Mouse (Mus musculus): ENCODE results near the gene Acss1.

The Acss1 gene

DNA sequence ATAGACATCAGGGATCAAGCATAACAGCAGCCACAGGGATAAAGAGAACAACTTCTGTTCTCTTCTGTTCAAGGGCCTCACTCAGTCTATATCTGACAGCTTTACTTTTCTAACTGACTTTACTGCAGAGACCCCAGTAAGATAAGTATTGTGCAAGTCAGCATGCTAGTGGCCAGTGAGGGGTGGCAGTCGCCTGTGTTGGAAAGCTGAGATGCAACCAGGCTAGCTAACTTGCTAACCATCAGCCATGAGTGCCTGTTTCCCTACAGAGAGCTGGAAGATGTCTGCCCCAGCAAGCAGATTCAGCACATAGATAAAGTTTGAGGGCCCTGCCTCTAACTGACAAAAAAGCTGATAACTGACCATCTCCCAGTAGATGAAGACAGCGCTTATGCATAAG is 97.5 kb downstream of the Acss1 start:
- no peak for DNase-seq (ENCODE audit: low spot score in 2 of 2)

DNA sequence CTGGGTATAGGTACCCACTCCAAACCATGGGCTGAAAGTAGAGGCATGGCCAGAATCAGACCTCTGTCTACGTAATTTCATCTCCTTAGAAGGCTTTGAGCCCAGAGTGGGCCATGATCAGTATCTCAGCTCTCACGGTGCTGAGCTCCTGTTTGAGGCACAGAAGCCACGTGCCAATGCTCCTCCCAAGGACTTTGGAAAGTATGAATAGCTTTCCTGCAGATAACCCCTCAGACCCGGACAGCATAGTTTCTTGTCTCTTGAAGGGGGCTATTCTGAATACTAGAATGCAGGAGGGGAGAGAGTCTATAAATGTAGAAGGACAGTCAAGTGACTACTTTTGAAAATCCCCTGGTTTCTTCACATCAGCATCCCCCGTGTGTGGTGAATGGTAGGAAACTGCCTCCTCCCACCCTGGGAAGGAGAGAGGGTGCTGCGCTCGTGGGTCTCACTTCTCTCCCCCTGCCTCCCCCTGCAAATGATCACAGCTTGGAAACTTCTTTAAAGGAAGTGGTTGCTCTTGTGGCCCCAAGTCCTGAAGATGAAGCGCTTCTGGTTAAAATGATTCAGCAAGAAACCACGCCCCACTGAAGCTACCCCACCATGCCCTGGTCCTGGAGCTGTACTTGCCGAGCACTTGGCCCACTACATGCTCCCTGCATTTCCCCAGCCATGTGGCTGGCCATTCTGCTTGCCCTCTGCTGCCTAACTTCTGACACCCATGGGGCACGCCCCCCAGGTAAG is 98.3 kb downstream of the Acss1 start, which contains the start of gene Cst7:
Gene Cst7 (plus strand): TSS at position 569 of the 744 bp plus-strand sequence.
- DNase-seq (ENCODE audit: low spot score in 2 of 2): no peak

Data from cerebellum, postnatal 4 days (tissue).